Mouse (Mus musculus) kidney, adult 8-10 months (tissue): ENCODE data around the gene Setd1b.

Experiments used
- DNase-seq, 2 experiments: peaks; one replicate each; pipeline ENCODE4 v3.0.0; 2022

Setd1b gene

DNA sequence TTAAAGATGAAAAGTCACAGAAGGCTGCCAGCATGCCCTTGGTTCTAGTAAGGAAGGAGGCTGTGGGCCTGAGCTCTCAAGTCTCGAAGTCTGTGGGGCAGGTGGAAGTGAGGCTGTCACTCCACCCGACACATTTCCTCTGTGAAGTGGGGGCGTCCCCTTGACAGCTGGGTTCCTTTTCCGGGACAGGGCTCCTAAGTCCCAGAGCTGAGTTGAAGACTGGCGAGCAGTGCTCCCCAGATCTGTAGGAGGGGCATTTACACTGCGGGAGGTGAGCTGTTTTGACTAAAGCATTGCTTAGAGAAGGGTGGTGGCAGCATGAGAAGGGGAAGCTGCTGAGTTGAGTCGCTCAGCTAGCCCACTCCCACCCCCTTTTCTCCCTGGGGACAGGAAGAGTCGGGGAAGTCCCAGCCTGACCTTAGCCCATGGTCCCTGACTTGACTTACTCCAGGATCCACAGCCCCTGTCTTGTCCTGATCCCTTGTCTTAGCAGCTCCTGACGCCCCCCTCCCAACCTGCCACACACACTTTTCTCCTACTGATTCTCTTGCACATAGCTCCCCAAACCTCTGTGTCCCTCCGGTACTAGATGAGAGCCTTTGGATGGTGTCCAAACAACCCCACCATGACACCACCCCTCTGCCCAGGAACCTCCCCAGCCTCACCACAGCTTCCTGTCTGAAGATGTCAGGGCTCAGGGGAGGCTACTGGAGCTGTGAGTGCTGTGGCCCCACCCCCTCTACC is 13.4 kb upstream of the Setd1b start:
- DNase-seq = no peak

GRCm38 (mm10) chr5:123129170-123129757 is 12.7 kb upstream of the Setd1b start:
- no peak for DNase-seq

GRCm38 (mm10) chr5:123130030-123130813 is 11.8 kb upstream of the Setd1b start:
- DNase-seq = no peak

DNA sequence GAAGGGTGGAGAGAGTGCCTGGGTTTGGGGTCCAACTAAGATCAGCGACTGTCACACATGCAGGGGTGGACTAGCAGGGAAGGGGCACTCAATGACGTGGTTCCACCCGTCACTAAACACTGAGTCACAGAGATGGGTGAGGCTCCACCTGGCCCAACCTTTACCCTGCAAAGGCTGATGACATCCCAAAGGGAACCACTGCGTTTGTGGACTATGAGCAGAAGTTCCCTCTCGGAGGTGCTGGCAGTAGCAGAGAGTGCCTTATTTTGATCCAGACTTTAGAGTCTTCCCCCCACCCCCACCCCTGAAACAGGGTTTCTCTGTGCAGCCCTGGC is 11.2 kb upstream of the Setd1b start:
- DNase-seq = no peak

GRCm38 (mm10) chr5:123132308-123133071 is 9.5 kb upstream of the Setd1b start, which contains the start of gene Rhof:
Gene Rhof, minus strand, starts transcription at chr5:123132692.
- peak in 1 of 2 experiments; percentile 83 for DNase-seq

GRCm38 (mm10) chr5:123133083-123133783 is 8.8 kb upstream of the Setd1b start:
- peak in 1 of 2 experiments; percentile 90 for DNase-seq

DNA sequence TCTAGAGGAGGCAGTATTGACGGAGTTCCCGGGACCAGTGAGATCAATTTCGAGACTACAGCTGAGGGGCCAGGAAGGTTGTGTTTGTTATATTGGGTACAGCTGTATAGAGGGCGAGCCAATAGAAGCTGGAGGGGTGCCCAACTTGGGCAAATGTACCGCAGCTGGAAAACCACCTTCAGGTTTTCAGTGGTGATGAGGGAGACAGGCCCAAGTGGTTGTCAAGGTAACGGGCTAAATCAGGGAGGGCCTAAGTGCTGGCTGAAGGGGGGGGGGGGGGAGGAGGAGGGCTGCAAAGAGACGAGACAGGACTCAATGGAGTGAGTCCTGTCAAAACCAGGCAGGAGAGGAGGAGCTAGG is 8.2 kb upstream of the Setd1b start:
- no peak for DNase-seq

DNA sequence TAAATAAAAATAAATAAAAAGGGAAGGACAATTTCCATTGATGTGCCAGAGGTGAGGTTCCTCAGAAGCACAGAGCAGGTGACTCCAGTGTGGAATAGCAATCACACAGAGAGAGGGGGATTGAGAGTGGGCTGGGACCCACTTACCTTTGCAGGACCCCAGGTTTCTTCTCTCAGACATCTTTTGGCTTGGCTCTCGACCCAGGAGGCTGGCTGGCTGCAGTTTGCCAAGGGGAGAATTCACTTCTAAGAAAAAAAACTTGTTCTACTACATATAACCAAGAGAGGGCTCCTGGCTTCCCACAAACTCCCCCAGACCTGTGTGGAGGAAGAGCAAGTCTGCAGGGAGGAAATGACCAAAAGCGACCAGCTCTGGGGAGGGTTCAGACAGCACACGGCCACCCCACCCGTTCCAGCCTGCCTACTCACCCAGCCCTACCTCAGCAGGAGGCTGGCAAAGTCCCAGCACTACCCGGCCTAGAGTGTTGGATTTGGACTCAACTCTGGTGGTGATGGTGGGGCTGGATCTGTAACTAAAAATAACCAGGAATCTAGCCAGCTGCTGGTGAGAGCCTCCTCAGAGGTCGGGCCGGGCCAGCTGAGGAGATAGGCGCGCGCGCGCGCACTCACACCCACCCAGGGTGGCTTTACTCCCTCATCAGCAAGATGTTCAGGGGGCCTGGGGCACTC is 7.7 kb upstream of the Setd1b start:
- DNase-seq = peak in 1 of 2 experiments; percentile 61

GRCm38 (mm10) chr5:123134875-123135382 is 7.1 kb upstream of the Setd1b start:
- no peak for DNase-seq

DNA sequence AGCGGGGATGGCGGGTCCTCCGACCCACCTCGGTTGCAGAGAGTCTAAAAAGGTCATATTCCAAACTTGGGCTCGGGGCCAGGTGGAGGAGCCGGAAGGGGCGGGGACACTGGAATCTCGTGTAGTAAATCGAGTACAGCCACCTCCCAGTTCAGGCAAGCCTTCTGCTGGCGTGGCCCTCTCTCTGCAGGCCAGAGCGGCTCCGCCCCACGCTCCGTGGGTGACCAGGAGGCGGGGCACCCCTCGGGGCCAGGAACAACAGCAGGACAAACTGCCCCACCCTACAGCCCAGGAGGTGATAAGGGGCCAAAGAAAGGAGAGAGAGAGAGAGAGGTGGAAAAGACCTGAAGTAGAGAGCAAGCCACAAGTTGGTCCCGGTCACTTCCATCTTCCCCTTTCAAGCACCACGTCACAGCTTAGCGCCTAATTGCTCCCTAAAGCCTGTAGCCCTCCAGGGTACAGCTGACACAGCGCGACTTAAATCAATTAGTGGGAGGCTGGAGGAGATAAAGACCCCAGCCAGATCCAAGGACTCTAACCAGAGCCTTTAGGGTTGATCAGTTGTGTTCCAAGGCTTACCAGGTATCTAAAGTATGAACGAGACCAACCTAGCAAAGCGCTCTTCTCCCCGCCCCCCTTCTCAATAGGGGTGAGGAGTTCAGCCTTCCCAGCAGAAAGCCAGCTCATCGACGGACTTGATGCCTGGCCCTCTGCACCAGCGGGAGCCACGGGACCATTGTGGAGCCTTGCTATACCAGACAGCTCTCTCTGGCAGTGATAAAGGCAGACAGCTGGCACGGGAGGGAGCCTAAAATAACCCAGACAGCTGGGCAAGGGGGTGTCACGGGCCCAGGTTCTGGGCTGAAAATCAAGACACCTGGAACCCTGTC is 6.3 kb upstream of the Setd1b start:
- DNase-seq = peak; percentile 95 to 96

DNA sequence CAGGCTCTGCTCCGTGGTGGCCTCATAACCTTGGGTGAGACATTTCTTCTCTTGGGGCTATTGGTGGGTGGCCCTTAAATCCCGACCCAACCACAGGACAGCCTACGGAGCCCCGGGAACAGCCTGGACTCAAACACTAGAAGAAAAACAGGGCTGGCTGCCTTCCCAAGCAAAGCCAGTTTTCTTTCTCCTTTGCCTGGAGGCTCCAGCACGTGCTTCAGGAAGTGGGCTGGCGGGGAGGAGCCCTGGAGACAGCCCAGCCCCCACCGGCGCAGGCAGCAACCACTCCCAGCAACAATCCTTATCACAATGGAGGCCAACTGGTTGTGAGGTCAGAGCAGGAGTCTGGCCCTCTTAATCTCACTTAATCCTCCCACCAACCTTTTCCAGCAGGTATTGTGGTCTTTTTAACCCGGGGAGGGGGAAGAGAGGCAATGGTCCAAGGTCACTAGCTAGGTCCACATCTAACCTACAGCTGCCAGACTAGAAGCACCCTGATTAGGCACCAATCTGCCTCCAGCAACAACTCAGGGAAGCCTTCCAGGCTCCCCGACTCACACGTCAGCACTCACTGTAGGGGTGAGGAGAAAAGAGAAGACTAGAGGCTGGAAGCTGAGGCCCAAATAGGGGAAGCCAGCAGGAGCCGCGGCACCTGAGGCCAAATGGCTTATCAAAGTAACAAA is 5.5 kb upstream of the Setd1b start:
- DNase-seq = peak; percentile 94 to 95

- DNase-seq = peak; percentile 89 to 93
Observed at GRCm38 (mm10) chr5:123137044-123137909, 4.7 kb upstream of the Setd1b start.

- DNase-seq = no peak
Observed at GRCm38 (mm10) chr5:123137910-123138229, 4.1 kb upstream of the Setd1b start.

DNA sequence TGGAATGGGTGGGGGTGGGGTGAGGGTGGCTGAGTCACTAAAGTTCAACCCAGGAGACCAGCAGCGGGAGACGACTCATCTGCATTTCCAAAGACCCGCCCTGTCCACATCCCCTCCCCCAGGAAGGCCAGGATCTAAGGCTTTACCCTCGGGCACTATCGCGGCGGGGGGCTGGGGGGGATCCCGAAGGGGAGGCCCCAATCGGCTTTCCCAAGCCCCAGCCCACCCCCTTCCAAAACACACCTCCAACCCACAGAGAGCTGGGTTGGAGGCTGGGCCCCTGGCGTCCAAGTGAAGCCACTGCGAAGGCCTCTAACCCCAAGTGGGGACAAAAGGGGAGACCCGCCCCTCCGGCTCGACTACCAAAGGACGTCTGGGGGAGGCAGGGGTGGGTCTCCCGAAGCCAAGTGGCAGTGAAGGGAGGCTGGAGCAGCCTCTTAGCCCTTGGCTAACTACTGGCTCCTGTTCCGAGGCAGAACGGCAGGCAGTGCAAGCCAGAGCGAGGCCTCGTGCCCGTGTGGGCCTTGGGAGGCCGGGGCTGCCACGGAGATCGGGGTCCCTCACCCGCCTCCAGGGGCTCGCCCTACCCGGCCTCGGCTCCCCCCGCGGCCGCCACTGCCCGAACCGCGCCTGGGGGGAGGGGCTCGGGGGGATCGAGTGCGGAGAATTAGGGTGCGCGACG is 3.6 kb upstream of the Setd1b start:
- peak; percentile 72 to 85 for DNase-seq

DNA sequence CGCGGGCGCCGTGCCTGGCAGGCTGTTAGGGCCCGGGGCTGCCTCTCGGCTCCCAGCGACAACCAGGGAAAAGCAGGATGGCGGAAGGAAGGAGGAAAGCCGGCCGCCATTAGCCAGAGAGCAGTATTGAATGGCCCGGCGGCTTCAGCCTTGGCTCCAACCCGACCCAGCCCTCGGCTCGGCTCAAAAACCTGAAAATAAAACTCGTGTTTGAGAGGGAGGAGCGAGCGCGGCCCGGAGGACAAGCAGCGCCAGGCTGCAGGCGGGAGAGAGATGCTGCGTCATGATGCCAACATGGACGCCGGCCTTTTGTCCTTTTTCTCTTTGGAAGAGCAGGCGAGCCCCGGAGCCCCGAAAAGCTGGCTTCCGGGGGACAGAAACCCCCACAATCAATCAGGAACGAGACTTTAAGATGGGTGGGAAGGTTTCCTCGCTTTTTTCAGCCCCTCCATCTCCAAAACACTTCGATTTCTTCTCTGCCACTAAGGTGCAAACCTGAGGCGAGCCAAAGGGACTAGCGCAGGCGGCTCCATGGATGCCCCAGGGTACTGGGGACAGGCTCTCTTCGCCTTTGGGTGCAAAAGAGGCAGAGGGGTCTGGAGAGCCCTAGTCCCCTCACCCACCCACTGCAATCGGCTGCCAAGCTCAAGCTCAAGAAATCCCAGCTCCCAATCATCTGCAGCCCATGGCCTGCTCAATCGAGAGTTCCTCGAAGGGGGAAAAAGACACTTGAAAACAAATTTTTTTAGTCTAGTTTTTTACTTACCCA is 2.9 kb upstream of the Setd1b start:
- DNase-seq = peak; percentile 85 to 88

GRCm38 (mm10) chr5:123139722-123140627 is 2.0 kb upstream of the Setd1b start:
- DNase-seq = peak in 1 of 2 experiments; percentile 37
